Mouse (Mus musculus) stomach, postnatal 0 days (tissue): Measurements from ENCODE around the gene Zfp740. TPM values are rescaled to one million over a fixed set of nuclear protein-coding genes. Genes with fewer than 3 reads are reported as not detected.

Experiments used
- ATAC-seq: fragments of 200-750 bp; cut with Nextera tagmentation; 2 replicates; pipeline ENCODE4 v1.8.0; 2017; ENCODE audit not compliant: low FRiP score, low TSS enrichment
- DNase-seq: peaks from one replicate; pipeline ENCODE4 v3.0.0-alpha.2; 2016; ENCODE audit warnings: low spot score
- H3K27ac ChIP-seq: fragments of 300-500 bp; sonication (generic); replicated peaks from 2 replicates; pipeline ENCODE4 v1.5.1; 2014; ENCODE audit warnings: mild to moderate bottlenecking, control low read depth
- H3K27me3 ChIP-seq: fragments of 300-500 bp; sonication (generic); 2 replicates; pipeline ENCODE4 v1.6.1; 2014; ENCODE audit warnings: low read length; ENCODE audit not compliant: control insufficient read depth, insufficient read depth
- H3K36me3 ChIP-seq: fragments of 300-500 bp; sonication (generic); 2 replicates; pipeline ENCODE4 v1.6.1; 2014; ENCODE audit warnings: low read length, mixed read lengths; ENCODE audit not compliant: control insufficient read depth, insufficient read depth
- H3K4me1 ChIP-seq: fragments of 300-500 bp; sonication (generic); replicated peaks from 2 replicates; pipeline ENCODE4 v1.6.1; 2014; ENCODE audit warnings: antibody characterized with exemption; ENCODE audit not compliant: control insufficient read depth, insufficient read depth
- H3K4me2 ChIP-seq: fragments of 300-500 bp; sonication (generic); replicated peaks from 2 replicates; pipeline ENCODE4 v1.6.1; 2014; ENCODE audit warnings: low read depth, mild to moderate bottlenecking, control low read depth, moderate library complexity
- H3K4me3 ChIP-seq: fragments of 300-500 bp; sonication (generic); 2 replicates; pipeline ENCODE4 v1.5.1; 2014; ENCODE audit warnings: low read depth, low read length, control low read depth
- H3K9ac ChIP-seq: fragments of 300-500 bp; sonication (generic); 2 replicates; pipeline ENCODE4 v1.6.1; 2014; ENCODE audit warnings: mild to moderate bottlenecking, low read length, control low read depth, mixed read lengths
- H3K9me3 ChIP-seq: fragments of 300-500 bp; sonication (generic); 2 replicates; pipeline ENCODE4 v1.6.1; 2016; ENCODE audit warnings: low read length; ENCODE audit not compliant: control insufficient read depth
- CTCF ChIP-seq: IDR thresholded peaks from 2 replicates; pipeline ENCODE4 v1.5.1; 2016; ENCODE audit warnings: antibody characterized with exemption, low read depth, mild to moderate bottlenecking, moderate library complexity
- EP300 ChIP-seq: optimal IDR thresholded peaks from 2 replicates; pipeline ENCODE3; 2016; ENCODE audit warnings: antibody characterized with exemption
- WGBS: fragments of 180-500 bp; shearing (Covaris S2); extraction: QIAGEN DNeasy Blood & Tissue Kit; methylation state at CpG from one replicate; pipeline ENCODE4 v1.1.7; 2014; 5-methylcytosine and 5-hydroxymethylcytosine counted together
- polyA plus RNA-seq: library from polyadenylated mRNA; unstranded; fragments of >200 nt; fragmentation: Nextera tagmentation; extraction: Ambion mirVana; gene quantifications from 2 replicates; pipeline ENCODE4 v1.2.1, GENCODE M21; 2015

Gene Zfp740
- polyA plus RNA-seq, 1 experiment from 2014 or later: 20.2 TPM

DNA sequence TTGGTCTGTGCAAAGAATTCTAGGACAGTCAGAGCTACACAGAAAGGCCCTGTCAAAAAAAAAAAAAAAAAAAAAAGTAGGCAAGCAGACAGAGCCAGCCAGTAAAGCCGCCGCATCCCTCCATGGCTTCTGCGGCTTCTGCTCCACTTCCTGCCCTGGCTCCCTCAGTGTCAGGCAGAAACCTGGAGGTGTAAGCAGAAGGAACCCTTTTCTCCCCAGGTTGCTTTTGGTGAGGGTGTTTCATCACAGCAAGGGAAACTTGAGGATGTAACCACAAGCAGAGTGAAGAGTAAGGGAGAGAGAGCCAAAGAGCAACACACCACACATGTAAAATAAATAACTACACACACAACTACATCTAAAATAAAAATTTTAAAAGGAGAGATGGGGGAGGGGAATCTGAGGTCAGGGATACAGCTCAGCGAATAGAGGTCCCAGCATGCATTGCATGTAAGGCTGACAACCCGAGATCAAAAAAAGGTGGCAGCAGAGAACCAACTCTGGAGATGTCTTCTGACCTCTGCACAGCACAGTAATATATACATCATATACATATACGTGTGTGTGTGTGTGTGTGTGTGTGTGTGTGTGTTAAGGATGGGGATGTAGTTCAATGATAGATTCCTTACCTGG lies 37.5 kb upstream of the Zfp740 start:
- no peaks in the 10 kb centered on the region; the same call in 1 of the 2 replicates for H3K4me1 ChIP-seq
- H3K4me2 ChIP-seq: no peak overlapping the region
- H3K4me3 ChIP-seq: no peak overlapping the region
- TF ChIP-seq EP300 (no peak), CTCF (no peak)
- no peaks in the 10 kb centered on the region for H3K27me3 ChIP-seq
- H3K36me3 ChIP-seq: no peaks in the 10 kb centered on the region
- WGBS: 32% methylated on average over 6 of the region's 6 CpGs
- no peak for ATAC-seq
- H3K9ac ChIP-seq: no peak overlapping the region
- H3K9me3 ChIP-seq: no peaks in the 10 kb centered on the region
- H3K27ac ChIP-seq: no peak overlapping the region
- DNase-seq: no peak

DNA sequence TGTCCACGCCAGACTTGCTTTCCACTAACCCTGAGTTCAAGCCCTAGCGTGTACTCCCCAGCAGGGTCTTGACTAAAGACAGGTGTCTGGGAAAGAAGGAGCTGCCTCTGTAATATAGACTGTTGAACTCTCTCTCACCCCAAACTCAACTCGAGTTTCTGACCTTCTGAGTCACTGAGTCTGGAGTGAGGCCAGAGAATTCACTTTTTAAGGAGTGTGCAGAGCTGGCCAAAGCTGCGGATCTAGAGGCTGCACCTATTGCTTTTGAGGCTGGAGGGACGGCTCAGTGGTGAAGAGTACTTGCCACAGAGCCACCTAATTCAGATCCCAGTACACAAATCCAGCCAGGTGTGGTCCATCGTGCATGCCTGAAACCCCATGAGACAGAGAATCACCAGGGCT lies 35.4 kb upstream of the Zfp740 start:
- H3K4me3 ChIP-seq: no peak overlapping the region
- H3K4me1 ChIP-seq: no peaks in the 10 kb centered on the region; the same call in 1 of the 2 replicates
- H3K27ac ChIP-seq: no peak overlapping the region
- H3K27me3 ChIP-seq: no peaks in the 10 kb centered on the region
- H3K9ac ChIP-seq: no peak overlapping the region
- WGBS: 13% methylated on average over 6 of the region's 6 CpGs
- TF ChIP-seq EP300: no peak
- peak; percentile 7; the same call in 1 of the 2 replicates for TF ChIP-seq CTCF
- peak; percentile 82 for ATAC-seq
- DNase-seq: peak; percentile 63
- no peak overlapping the region for H3K4me2 ChIP-seq
- H3K36me3 ChIP-seq: no peaks in the 10 kb centered on the region
- H3K9me3 ChIP-seq: no peaks in the 10 kb centered on the region

DNA sequence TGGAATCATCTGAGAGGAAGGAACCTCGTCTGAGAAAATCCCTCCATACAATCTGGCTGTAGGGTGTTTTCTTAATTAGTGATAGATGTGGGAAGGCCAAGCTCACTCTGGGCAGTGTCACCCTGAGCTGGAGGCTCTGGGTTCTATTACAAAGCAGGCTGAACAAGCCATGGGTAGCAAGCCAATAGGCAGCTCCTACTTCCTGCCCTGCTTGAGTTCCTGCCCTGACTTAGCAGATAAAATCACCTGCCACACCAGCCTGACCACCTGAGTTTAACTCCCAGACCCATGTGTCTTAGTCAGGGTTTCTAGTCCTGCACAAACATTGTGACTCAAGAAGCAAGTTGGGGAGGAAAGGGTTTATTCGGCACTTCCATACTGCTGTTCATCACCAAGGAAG lies 34.0 kb upstream of the Zfp740 start:
- 34% methylated on average over 2 of the region's 2 CpGs for WGBS
- no peaks in the 10 kb centered on the region for H3K9me3 ChIP-seq
- no peak overlapping the region for H3K4me3 ChIP-seq
- no peaks in the 10 kb centered on the region; the same call in 1 of the 2 replicates for H3K4me1 ChIP-seq
- TF ChIP-seq EP300 (no peak), CTCF (no peak)
- H3K4me2 ChIP-seq: no peak overlapping the region
- no peaks in the 10 kb centered on the region for H3K36me3 ChIP-seq
- no peaks in the 10 kb centered on the region for H3K27me3 ChIP-seq
- DNase-seq: no peak
- H3K9ac ChIP-seq: no peak overlapping the region
- H3K27ac ChIP-seq: no peak overlapping the region
- peak; percentile 41 for ATAC-seq

DNA sequence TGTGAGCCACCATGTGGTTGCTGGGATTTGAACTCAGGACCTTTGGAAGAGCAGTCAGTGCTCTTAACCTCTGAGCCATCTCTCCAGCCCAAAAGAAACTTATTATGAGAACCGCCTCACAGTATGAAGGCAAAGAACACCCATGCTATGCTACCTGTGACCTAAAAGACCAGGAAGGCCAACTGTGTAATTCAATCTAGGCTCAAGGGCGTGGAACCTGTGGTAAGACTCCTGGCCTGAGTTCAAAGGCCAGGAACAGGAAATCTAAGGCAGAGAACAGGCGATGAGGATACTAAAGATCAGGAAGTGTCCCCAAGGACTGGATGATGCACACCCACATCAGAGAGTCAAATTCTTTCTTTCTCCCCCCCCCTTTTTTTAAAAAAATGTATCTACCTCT lies 29.5 kb upstream of the Zfp740 start:
- peak; percentile 55; the same call in 1 of the 2 replicates for ATAC-seq
- WGBS: 73% methylated on average over 3 of the region's 3 CpGs

DNA sequence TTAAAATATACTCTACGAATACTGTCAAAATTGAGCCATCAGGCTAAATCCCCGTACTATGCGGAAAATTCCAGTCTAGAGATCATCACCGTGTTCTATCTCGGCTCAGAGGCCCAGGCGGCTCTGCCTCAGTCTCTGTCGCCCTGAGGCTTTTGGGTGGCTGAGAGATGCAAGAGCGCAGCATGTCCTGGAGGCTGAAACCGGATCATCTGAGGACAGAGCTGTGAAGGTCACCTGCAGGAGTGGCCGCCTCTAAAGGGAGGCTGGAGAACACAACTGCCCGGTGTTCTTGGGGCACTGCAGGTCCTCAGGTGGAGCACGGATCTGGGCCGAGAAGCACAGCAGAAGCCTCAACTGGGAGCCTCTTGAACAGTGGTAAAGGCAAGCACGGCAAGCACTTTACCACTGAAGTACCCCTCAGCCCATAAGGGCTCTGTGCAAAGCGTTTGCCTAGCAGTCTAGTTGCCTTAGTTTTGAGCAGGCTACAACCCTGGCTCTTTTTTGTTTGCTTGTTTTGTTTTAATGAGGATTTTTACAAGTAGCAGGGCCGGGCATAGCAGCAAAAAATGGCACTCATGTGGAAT lies 27.2 kb upstream of the Zfp740 start:
- Histone ChIP-seq H3K36me3 (no peaks in the 10 kb centered on the region; the same call in 1 of the 2 replicates), H3K9ac (no peak overlapping the region), H3K4me2 (no peak overlapping the region), H3K4me3 (no peak overlapping the region), H3K27me3 (no peaks in the 10 kb centered on the region), H3K9me3 (no peaks in the 10 kb centered on the region), H3K4me1 (no peaks in the 10 kb centered on the region), H3K27ac (peak overlapping the region; percentile 41; the same call in 1 of the 2 replicates)
- WGBS: 89% methylated on average over 16 of the region's 16 CpGs
- TF ChIP-seq CTCF: no peak
- no peak for TF ChIP-seq EP300
- ATAC-seq (no peak), DNase-seq (no peak)

More for the DNA sequence above, 29.5 kb upstream of the Zfp740 start:
- no peak for DNase-seq
- Histone ChIP-seq H3K9ac (no peak overlapping the region), H3K9me3 (no peaks in the 10 kb centered on the region), H3K27me3 (no peaks in the 10 kb centered on the region), H3K36me3 (no peaks in the 10 kb centered on the region), H3K27ac (no peak overlapping the region), H3K4me2 (no peak overlapping the region), H3K4me1 (no peaks in the 10 kb centered on the region), H3K4me3 (no peak overlapping the region)
- TF ChIP-seq EP300: no peak
- TF ChIP-seq CTCF: no peak

DNA sequence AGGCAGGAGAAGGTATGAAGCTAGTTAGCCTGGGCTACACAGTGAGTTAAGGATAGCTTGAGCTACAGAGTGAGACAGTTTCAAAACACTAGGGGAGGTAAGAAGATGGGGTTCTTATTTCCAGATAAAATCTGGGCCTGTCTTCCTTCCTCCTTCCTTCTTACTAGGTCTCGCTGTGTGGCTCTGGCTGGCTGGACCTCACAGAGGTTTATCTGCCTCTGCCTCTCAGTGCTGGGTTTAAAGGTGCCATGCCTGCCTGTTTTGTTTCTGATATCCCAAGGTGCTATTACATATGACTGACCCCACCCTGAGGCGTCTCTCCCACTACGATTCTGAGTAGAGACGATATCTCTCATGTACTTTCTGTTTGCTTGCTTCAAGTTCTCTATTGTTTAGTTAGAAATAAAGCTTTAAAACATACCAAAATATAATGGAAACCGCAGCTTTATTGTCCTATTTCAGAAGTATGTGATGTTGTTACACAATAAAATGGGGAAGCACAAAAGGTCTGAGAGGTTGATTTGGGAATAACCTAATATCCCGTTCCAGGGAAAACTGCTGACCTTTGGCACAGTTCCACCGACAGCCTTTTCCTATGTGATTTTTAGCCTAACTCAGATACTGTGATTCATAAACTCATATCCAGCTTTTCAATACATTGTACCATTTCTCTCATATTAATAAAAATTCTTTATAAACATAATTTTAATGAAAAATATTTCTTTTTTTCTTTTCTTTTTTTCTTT lies 26.3 kb upstream of the Zfp740 start:
- H3K4me1 ChIP-seq: no peaks in the 10 kb centered on the region
- no peak overlapping the region for H3K9ac ChIP-seq
- H3K9me3 ChIP-seq: no peaks in the 10 kb centered on the region
- peak overlapping the region; percentile 41; the same call in 1 of the 2 replicates for H3K27ac ChIP-seq
- TF ChIP-seq CTCF (no peak), EP300 (no peak)
- no peaks in the 10 kb centered on the region for H3K27me3 ChIP-seq
- H3K36me3 ChIP-seq: no peaks in the 10 kb centered on the region; the same call in 1 of the 2 replicates
- DNase-seq (no peak), ATAC-seq (peak; percentile 49; the same call in 1 of the 2 replicates)
- no peak overlapping the region for H3K4me3 ChIP-seq
- 71% methylated on average over 7 of the region's 7 CpGs for WGBS
- H3K4me2 ChIP-seq: no peak overlapping the region
